Mouse (Mus musculus): Measurements from ENCODE around the gene Gpx2.
A peak's percentile ranks its signal among the peaks of the same experiment; 100 is the strongest.
"Not testable (repeated sequence)": the region's sequence is repeated elsewhere in the genome, so short reads cannot be mapped to it uniquely, and the experiment has no call there.

The Gpx2 gene

GRCm38 (mm10) chr12:76805056-76805811, 9.9 kb upstream of the Gpx2 start:
- DNase-seq (ENCODE audit: extremely low spot score, low read depth, low spot score), result no peak

GRCm38 (mm10) chr12:76803700-76804252, 8.4 kb upstream of the Gpx2 start:
- DNase-seq (ENCODE audit: extremely low spot score, low read depth, low spot score), result peak; percentile 24

- no peak for DNase-seq (ENCODE audit: extremely low spot score, low read depth, low spot score)
Measured at GRCm38 (mm10) chr12:76803028-76803427, 7.7 kb upstream of the Gpx2 start.

GRCm38 (mm10) chr12:76798008-76798720, 2.8 kb upstream of the Gpx2 start:
- DNase-seq (ENCODE audit: extremely low spot score, low read depth, low spot score), result no peak

- DNase-seq (ENCODE audit: extremely low spot score, low read depth, low spot score), result no peak
Measured at GRCm38 (mm10) chr12:76796938-76797539, 1.7 kb upstream of the Gpx2 start.

GRCm38 (mm10) chr12:76792540-76792939, 2.8 kb downstream of the Gpx2 start:
- DNase-seq (ENCODE audit: extremely low spot score, low read depth, low spot score), result not testable (repeated sequence)

- DNase-seq (ENCODE audit: extremely low spot score, low read depth, low spot score), result no peak
Measured at GRCm38 (mm10) chr12:76790446-76791084, 4.8 kb downstream of the Gpx2 start.

GRCm38 (mm10) chr12:76784056-76784619, 11.2 kb downstream of the Gpx2 start:
- no peak for DNase-seq (ENCODE audit: extremely low spot score, low read depth, low spot score)

- DNase-seq (ENCODE audit: extremely low spot score, low read depth, low spot score), result no peak
Measured at GRCm38 (mm10) chr12:76780639-76781468, 14.5 kb downstream of the Gpx2 start.

GRCm38 (mm10) chr12:76779951-76780350, 15.4 kb downstream of the Gpx2 start:
- DNase-seq (ENCODE audit: extremely low spot score, low read depth, low spot score), result no peak

- no peak for DNase-seq (ENCODE audit: extremely low spot score, low read depth, low spot score)
Measured at GRCm38 (mm10) chr12:76778305-76779083, 16.9 kb downstream of the Gpx2 start.

- DNase-seq (ENCODE audit: extremely low spot score, low read depth, low spot score), result no peak
Measured at GRCm38 (mm10) chr12:76777845-76778244, 17.5 kb downstream of the Gpx2 start.

DNA sequence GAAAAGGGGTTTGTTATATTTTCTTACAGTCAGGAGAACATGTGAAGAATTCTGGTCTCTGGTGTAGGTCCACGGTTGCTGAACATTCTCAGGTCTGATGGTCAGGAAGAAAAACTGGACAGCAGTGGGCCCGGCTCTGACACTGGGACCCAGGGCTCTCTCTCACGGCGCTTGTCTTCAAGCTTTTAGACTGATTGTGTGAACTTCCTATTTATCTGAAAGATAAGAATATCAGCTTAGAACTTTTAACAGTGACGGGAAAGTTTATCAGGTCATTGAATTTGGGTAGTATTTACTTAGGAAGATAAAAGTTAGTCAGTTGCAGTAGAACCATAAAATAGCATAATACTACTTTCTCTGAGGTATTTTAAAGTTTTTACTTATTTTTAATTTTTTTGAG, 18.5 kb downstream of the Gpx2 start:
- no peak for DNase-seq (ENCODE audit: extremely low spot score, low read depth, low spot score)

DNA sequence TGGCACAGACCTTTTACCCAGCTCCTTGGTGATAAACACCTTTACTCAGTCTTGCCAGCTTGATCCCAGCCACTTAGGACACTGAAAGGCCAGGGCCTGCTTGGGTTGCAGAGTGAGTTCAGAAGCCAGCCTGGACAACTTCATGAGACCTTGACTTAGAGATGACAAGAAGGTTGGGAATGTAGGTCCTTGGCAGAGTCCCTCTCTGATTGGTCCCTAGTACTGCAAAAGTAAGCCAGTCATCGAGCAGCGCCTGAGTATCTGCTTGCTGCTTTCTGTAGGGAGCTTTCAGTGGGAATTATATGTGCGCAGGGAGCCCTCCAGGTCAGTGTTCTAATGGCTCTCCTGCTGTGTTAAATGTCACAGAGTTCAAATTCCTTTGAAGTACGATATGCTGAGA, 20.2 kb downstream of the Gpx2 start:
- no peak for DNase-seq (ENCODE audit: extremely low spot score, low read depth, low spot score)

GRCm38 (mm10) chr12:76774652-76775051, 20.7 kb downstream of the Gpx2 start:
- DNase-seq (ENCODE audit: extremely low spot score, low read depth, low spot score), result no peak

GRCm38 (mm10) chr12:76771540-76771939, 23.8 kb downstream of the Gpx2 start:
- no peak for DNase-seq (ENCODE audit: extremely low spot score, low read depth, low spot score)

DNA sequence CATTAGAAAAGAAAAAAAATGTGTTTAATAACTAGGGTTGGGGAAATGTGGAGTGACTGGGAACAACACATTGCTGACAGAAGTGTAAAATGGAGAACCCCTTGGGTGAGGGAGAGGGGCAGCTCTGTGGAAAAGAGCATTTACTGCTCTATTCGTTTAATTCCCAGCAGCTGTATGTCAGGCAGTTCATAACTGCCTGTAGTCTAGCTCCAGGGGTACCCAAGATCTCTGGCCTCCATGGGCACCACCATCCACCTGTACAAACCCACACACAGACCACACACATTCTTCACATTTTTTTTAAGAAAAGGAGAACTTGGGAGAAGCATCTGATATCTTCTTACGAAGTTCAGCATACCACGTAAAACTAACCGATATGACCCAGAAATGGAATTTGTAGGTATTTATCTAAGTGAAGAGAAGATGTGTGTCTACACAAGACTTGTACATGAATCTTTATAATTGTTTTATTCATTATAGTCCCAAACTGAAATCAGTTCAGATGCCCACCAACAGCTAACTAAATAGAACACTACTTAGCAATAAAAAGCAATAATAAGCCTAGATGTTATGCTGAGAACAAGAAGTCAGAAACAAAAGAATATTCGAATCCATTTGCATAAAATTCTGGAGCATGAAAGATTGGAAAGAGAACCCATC, 24.4 kb downstream of the Gpx2 start:
- no peak for DNase-seq (ENCODE audit: extremely low spot score, low read depth, low spot score)

GRCm38 (mm10) chr12:76765901-76766630, 29.3 kb downstream of the Gpx2 start:
- no peak for DNase-seq (ENCODE audit: extremely low spot score, low read depth, low spot score)

Measured in hindlimb bud, embryonic 11.5 days (tissue).